Mouse (Mus musculus) splenic B cell, adult 2 months (primary cell): ENCODE results near the gene Yipf6.
"Not testable (repeated sequence)": the region's sequence is repeated elsewhere in the genome, so short reads cannot be mapped to it uniquely, and the experiment has no call there.

Experiments used
- DNase-seq: peaks from one replicate; pipeline ENCODE4 v3.0.0-alpha.2; 2011; ENCODE audit warnings: low read depth, low spot score
- H3K27me3 ChIP-seq: 2 replicates; pipeline ENCODE4 v1.6.1; 2012; ENCODE audit warnings: mild to moderate bottlenecking, low read length, moderate library complexity, mixed read lengths; ENCODE audit not compliant: control insufficient read depth, poor library complexity, insufficient read depth, severe bottlenecking
- H3K36me3 ChIP-seq: 2 replicates; pipeline ENCODE4 v1.6.1; 2012; ENCODE audit warnings: mild to moderate bottlenecking, low read length, moderate library complexity, mixed read lengths; ENCODE audit not compliant: control insufficient read depth, poor library complexity, insufficient read depth, severe bottlenecking

The Yipf6 gene

GRCm38 (mm10) chrX:98936101-98936500 lies at the start of gene Yipf6:
TSS of gene Yipf6 (plus strand) at chrX:98936316.
- no peaks in the 10 kb centered on the region for H3K36me3 ChIP-seq
- no peak for DNase-seq
- no peaks in the 10 kb centered on the region for H3K27me3 ChIP-seq

GRCm38 (mm10) chrX:98890072-98890405 lies 46.1 kb upstream of the Yipf6 start:
- no peak for DNase-seq

GRCm38 (mm10) chrX:98890406-98891116 lies 45.6 kb upstream of the Yipf6 start, which contains the start of gene Ophn1:
TSS of gene Ophn1 (minus strand) at chrX:98891025.
- no peaks in the 10 kb centered on the region for H3K36me3 ChIP-seq
- H3K27me3 ChIP-seq, result no peaks in the 10 kb centered on the region
- no peak for DNase-seq

More at GRCm38 (mm10) chrX:98890072-98890405, 46.1 kb upstream of the Yipf6 start:
- Histone ChIP-seq H3K27me3 (no peaks in the 10 kb centered on the region), H3K36me3 (no peaks in the 10 kb centered on the region)

GRCm38 (mm10) chrX:98898307-98898706 lies 37.8 kb upstream of the Yipf6 start:
- DNase-seq, result no peak
- H3K36me3 ChIP-seq, result no peaks in the 10 kb centered on the region
- H3K27me3 ChIP-seq, result no peaks in the 10 kb centered on the region

- Histone ChIP-seq H3K36me3 (no peaks in the 10 kb centered on the region), H3K27me3 (no peaks in the 10 kb centered on the region)
- no peak for DNase-seq
Observed at GRCm38 (mm10) chrX:98904226-98904625, 31.9 kb upstream of the Yipf6 start.

GRCm38 (mm10) chrX:98908910-98909309 lies 27.2 kb upstream of the Yipf6 start:
- no peaks in the 10 kb centered on the region for H3K36me3 ChIP-seq
- no peak for DNase-seq

GRCm38 (mm10) chrX:98919423-98919822 lies 16.7 kb upstream of the Yipf6 start:
- H3K36me3 ChIP-seq, result no peaks in the 10 kb centered on the region
- H3K27me3 ChIP-seq, result no peaks in the 10 kb centered on the region
- peak; percentile 33 for DNase-seq

More at GRCm38 (mm10) chrX:98908910-98909309, 27.2 kb upstream of the Yipf6 start:
- H3K27me3 ChIP-seq, result no peaks in the 10 kb centered on the region

GRCm38 (mm10) chrX:98936707-98937554 lies 815 bp downstream of the Yipf6 start:
- peak; percentile 93 for DNase-seq
- Histone ChIP-seq H3K36me3 (peaks cover 3% of the 10 kb centered on the region; the same call in 1 of the 2 replicates), H3K27me3 (no peaks in the 10 kb centered on the region)

- H3K27me3 ChIP-seq, result no peaks in the 10 kb centered on the region
- DNase-seq, result peak; percentile 92
- H3K36me3 ChIP-seq, result peaks cover 5% of the 10 kb centered on the region; the same call in 1 of the 2 replicates
Observed at GRCm38 (mm10) chrX:98937555-98938294, 1.6 kb downstream of the Yipf6 start.

GRCm38 (mm10) chrX:98953941-98954340 lies 17.8 kb downstream of the Yipf6 start:
- Histone ChIP-seq H3K27me3 (no peaks in the 10 kb centered on the region), H3K36me3 (no peaks in the 10 kb centered on the region)
- peak; percentile 56 for DNase-seq

GRCm38 (mm10) chrX:98958287-98958686 lies 22.2 kb downstream of the Yipf6 start:
- no peaks in the 10 kb centered on the region for H3K36me3 ChIP-seq
- H3K27me3 ChIP-seq, result no peaks in the 10 kb centered on the region
- DNase-seq, result no peak

- Histone ChIP-seq H3K36me3 (no peaks in the 10 kb centered on the region), H3K27me3 (no peaks in the 10 kb centered on the region)
- DNase-seq, result no peak
Observed at GRCm38 (mm10) chrX:98959050-98959449, 22.9 kb downstream of the Yipf6 start.

GRCm38 (mm10) chrX:98963742-98964141 lies 27.6 kb downstream of the Yipf6 start:
- no peaks in the 10 kb centered on the region for H3K36me3 ChIP-seq
- DNase-seq, result no peak
- no peaks in the 10 kb centered on the region for H3K27me3 ChIP-seq

- Histone ChIP-seq H3K36me3 (no peaks in the 10 kb centered on the region), H3K27me3 (no peaks in the 10 kb centered on the region)
- DNase-seq, result no peak
Observed at GRCm38 (mm10) chrX:98964513-98964912, 28.4 kb downstream of the Yipf6 start.

GRCm38 (mm10) chrX:98986611-98987010 lies 50.5 kb downstream of the Yipf6 start:
- H3K36me3 ChIP-seq, H3K27me3 ChIP-seq: not testable (repeated sequence)
- DNase-seq, result peak; percentile 19
